Mouse (Mus musculus): Measurements from ENCODE around the gene Bahd1.

The Bahd1 gene

GRCm38 (mm10) chr2:118898771-118899170, 1.4 kb upstream of the Bahd1 start:
- DNase-seq (ENCODE audit: low spot score), result no peak

GRCm38 (mm10) chr2:118899306-118899705, 871 bp upstream of the Bahd1 start:
- DNase-seq (ENCODE audit: low spot score), result no peak

GRCm38 (mm10) chr2:118900826-118901140, 606 bp downstream of the Bahd1 start:
- no peak for DNase-seq (ENCODE audit: low spot score)

DNA sequence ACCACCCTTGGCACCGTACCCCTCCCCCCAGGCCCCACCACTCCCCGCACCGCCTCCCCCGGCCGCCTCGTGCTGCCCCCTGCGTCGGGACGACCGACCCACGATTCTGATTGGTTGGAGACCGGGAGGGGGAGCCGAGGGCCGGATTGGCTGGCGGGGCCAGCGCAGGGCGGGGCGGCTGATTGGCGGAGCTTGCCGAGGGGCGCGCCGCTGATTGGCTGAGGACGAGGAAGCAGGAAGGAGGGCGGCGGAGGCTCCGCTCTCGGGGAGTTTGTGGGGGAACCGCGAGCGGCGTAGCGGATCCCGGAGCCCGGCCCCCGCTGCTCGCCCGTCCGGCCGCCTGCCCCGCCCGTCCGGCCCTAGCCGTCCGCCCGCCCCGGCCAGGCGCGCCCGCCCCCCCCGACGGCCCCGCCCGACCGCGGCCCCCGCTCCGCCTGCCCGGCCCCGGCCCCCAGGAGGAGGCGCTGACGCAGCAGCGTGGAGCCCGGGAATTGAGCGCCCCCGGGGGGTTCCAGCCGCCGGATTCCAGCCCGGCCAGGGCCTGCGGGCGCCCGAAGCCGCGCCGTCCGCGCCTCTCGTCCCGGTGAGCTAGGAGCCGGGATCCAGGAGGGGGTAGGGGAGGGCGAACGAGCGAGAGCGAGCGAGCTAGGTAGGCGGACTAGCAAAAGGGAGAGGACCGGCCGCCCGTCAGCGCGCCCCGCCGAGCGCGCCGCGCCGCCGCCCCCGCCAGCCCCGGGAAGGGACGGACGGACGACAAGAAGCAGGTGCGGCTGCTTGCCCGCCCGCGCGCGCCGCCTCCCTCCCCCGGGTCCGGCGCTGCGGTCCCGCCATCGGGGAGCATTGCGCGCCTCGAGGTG, 1.2 kb downstream of the Bahd1 start:
- DNase-seq (ENCODE audit: low spot score), result peak; percentile 99

DNA sequence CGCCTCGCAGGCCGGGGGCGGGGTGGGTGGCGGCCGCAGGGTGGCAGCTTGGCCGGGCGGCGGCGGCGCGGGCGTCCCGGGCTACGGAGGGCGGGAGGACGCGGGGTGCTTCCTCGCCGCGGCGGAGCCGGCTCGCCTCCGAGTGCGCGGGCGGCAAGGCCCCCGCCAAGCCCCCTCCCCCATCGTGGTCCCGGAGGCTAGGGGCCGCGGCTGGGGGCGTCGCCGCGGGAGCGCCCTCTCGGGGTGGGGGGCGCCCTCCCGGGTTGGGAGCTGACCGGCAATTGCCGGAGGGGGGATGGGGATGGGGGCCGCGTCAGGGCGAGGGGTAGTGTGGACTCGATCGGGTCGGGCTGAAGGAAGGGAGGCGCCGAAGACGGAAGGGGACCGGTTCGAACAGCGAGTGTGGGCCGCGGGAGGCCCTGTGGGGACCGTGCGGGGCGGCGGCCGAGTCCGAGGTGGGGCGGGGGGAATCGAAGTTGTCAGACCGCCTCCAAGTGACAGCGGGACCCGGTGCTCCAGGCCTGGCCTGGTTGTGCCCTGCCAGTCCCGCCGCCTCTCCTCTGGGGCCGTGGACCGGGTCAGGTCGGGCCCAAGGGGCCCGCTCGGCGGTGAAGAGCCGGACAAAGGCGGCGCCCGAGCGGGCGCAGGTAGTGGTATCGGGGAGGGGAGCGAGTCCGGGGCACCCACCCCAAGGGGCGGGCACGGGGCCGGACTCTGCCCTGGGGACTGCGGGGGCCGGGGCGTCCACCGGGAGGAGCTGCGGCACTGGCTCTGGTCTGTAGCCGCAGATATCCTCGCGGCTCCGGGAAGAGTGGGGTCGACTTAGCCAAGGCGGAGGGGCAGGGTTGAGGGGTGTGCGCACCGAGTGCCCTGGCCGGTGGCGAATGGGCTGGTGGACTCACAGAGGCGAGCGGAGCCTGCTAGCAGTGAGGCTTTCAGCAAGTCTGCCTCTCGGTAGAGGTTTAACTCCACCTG, 2.2 kb downstream of the Bahd1 start:
- DNase-seq (ENCODE audit: low spot score), result peak; percentile 64

- DNase-seq (ENCODE audit: low spot score), result no peak
These were observed 3.2 kb downstream of the Bahd1 start for GRCm38 (mm10) chr2:118903333-118903741.

DNA sequence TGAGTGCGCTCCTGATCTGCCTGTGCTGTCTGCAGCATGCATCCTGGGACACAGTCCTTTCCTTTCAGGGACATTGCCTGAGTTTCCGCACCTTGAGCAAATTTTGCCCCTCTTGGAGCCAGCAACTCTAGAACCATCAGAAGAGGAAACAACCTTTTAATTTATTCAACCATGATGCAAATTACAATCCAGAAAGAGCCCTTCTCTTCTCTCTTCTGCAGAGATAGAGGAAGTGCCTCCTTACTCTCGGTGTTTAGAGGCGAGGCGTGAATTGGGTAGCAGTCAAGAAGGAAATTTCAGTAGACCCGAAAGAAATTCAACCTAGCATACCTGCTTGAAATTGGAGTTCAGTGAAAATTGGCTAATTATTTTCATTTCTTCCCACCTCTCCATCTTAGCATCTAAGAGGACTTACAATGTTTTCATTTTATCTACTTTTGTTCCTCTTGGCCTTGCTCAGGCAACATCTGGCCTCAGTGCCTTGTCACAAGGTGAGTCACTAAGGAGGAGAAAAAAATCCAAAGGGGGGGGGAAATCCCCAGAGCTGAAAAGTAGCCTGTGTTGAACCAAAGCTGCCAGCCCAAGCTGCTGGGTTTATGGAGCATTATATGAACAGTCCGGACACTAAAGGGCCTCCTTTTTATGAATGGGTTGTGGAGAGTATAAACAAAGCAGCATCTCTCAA, 5.4 kb downstream of the Bahd1 start:
- no peak for DNase-seq (ENCODE audit: low spot score)

GRCm38 (mm10) chr2:118906118-118906492, 5.9 kb downstream of the Bahd1 start:
- no peak for DNase-seq (ENCODE audit: low spot score)

GRCm38 (mm10) chr2:118907781-118908180, 7.6 kb downstream of the Bahd1 start:
- DNase-seq (ENCODE audit: low spot score), result no peak

GRCm38 (mm10) chr2:118909151-118909550, 9.0 kb downstream of the Bahd1 start:
- no peak for DNase-seq (ENCODE audit: low spot score)

- DNase-seq (ENCODE audit: low spot score), result no peak
These were observed 10.6 kb downstream of the Bahd1 start for GRCm38 (mm10) chr2:118910605-118911278.

DNA sequence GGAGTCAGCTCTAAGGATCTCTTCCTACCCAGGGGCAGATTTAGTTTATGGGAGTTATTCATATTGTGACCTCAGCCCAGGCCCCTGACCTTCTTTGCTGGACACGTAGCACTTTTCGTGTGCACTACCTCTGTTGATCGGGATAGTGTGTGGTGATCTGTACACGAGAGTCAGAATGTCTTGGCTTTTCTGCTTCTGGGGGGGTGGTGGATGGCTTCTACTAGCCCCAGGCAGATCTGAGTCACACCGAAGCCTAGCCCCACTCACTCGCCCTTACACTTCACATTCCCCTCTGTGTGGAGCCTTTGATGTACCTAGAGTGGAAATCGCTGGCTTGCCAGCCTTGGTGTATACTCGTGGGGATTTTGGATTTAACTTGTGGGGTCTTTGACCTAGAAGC, 12.5 kb downstream of the Bahd1 start:
- DNase-seq (ENCODE audit: low spot score), result no peak

DNA sequence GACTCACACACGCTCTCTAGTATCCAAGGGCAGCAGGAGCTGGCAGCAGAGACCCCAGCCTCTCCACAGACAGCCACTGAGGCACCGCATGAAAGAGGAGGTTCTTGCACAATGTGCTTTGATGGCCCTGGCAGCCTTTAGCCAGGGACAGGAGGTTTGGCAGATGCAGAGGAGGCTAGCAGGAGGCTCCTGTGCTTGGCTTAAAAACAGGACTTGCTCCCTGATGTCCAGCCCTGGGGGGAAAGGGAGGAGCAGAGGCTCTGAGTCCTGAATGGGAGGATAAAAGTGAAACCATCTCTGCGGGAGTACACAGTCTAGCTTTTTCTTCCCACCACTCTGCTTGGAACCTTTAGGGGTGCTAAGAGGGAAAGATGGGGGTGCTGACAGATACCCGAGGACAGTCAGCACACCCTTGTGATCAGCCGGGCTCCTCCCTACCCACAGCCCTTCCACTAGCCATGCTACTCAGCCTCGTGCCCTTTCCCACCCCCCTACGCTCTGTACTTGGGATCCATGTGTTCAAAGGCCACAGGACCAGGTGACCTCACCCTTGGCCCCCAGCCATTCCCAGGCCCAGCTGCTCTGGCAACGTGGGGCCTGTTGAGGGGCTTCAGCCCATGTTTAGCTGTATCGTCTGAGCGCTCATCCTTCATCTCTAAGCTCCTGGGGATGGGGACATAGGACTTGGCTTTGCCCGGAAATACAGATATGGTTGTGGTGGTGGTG, 13.5 kb downstream of the Bahd1 start:
- no peak for DNase-seq (ENCODE audit: low spot score)

- DNase-seq (ENCODE audit: low spot score), result no peak
These were observed 14.5 kb downstream of the Bahd1 start for GRCm38 (mm10) chr2:118914685-118915084.

DNA sequence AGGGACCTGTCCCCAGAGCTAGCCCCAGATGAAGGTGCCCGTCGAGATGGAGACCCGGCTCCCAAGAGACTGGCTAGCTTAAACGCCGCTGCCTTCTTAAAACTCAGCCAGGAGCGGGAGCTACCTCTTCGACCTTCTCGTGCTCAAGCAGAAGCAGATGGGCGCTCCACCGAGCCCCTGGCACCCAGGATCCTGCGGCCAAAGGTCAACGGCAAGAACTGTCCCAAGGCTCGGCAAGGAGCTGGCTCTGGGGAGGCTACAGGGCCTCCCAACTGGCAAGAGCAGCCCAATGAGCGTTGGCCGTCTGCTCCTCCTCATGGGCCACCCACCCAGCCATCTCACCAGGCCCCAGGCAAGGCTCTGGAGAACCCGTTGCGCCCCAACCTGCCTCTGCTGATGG, 16.3 kb downstream of the Bahd1 start:
- no peak for DNase-seq (ENCODE audit: low spot score)

DNA sequence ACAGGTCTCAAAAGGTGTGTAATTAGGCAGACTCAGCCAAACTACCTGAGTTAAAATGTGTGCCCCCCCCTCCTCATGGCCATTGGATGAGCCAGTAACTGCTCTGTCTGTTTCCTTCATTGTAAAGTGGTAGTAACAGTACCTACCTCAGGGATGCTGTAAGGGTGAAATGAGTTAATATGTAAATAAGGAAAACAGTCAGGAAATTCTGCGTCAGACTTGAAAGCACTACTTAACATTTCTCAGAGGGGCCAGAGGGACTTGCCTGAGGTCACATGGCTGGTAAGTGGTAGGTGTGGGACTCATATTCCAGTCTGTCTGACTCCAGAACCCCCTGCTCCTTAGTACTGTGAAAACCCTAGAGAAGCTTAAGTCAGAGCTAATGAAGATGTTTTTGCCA, 18.4 kb downstream of the Bahd1 start:
- DNase-seq (ENCODE audit: low spot score), result no peak

- DNase-seq (ENCODE audit: low spot score), result no peak
These were observed 20.3 kb downstream of the Bahd1 start for GRCm38 (mm10) chr2:118920428-118920827.

GRCm38 (mm10) chr2:118925952-118926351, 25.8 kb downstream of the Bahd1 start:
- no peak for DNase-seq (ENCODE audit: low spot score)

- DNase-seq (ENCODE audit: low spot score), result peak; percentile 71
These were observed 26.3 kb downstream of the Bahd1 start, which contains the start of gene Chst14 for GRCm38 (mm10) chr2:118926361-118926997. Gene Chst14, plus strand, starts transcription at chr2:118926496.

GRCm38 (mm10) chr2:118926998-118927739, 27.0 kb downstream of the Bahd1 start:
- DNase-seq (ENCODE audit: low spot score), result no peak
